Mouse (Mus musculus) ES-E14 (cell line): ENCODE data around the gene Dph3.

ENCODE experiments used
- CHD2 ChIP-seq: IDR thresholded peaks from 2 replicates; pipeline ENCODE4 v1.6.1; 2014; ENCODE audit warnings: mild to moderate bottlenecking, low read depth, low read length, inconsistent platforms
- HCFC1 ChIP-seq: IDR thresholded peaks from 2 replicates; pipeline ENCODE4 v1.6.1; 2012; ENCODE audit warnings: low read length, inconsistent platforms, borderline replicate concordance; ENCODE audit not compliant: insufficient read depth
- MAFK ChIP-seq: IDR thresholded peaks from 2 replicates; pipeline ENCODE4 v1.6.1; 2014; ENCODE audit warnings: mild to moderate bottlenecking, low read depth, low read length, inconsistent platforms; ENCODE audit not compliant: insufficient read depth
- ZC3H11A ChIP-seq: IDR thresholded peaks from 2 replicates; pipeline ENCODE4 v1.6.1; 2012; ENCODE audit warnings: low read depth, mild to moderate bottlenecking, inconsistent platforms, low read length, borderline replicate concordance
- ZNF384 ChIP-seq: IDR thresholded peaks from 2 replicates; pipeline ENCODE4 v1.6.1; 2012; ENCODE audit warnings: low read depth, low read length, inconsistent platforms

GRCm38 (mm10) chr14:32103556-32103955 lies 18.0 kb upstream of the Dph3 start:
- TF ChIP-seq CHD2 (no peak), MAFK (no peak), ZNF384 (no peak), HCFC1 (no peak), ZC3H11A (no peak)
